Mouse (Mus musculus): ENCODE measurements around the gene Klhl15. TPM values are rescaled to one million over a fixed set of nuclear protein-coding genes. Genes with fewer than 3 reads are reported as not detected.
"Not testable (repeated sequence)": the region's sequence is repeated elsewhere in the genome, so short reads cannot be mapped to it uniquely, and the experiment has no call there.

Gene Klhl15
- 6.0 and 6.6 TPM in 2 replicates for polyA plus RNA-seq (2015; fragmentation: Nextera tagmentation; extraction: Ambion mirVana)

DNA sequence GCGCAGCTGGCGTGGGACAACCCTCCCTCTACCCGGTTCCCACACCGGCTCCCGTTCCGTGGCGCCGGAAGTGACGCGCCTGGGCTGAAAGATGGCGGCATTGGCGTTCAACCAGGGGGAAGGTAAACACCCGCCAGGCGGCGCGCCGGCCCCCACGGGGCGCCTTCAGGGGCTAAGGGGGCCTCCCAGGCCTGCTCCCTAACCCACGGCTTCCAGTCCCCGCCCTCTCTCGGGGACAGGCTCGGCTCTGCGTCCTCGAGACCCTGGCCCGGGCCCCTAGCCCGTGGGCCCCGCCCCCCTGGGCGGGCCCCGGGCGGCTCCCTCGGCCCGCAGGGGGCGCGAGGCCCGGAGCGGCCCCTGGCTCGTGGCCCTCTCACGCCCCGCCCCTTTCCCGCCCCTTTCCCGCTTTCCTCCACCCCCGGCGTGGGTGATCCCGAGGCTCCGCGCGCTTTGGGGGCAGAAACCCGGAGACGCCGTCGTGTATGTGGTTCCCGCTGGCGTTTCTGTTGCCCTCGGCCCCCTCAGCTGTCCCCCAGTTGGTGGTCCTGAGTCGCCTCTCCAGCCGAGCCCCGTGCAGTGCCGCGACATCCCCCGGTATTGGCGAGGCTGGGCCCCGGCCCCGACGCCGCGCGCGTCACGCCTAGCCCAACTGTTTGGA lies at the start of gene Klhl15:
Gene Klhl15 (plus strand): TSS at position 68 of the 658 bp plus-strand sequence.
- Histone ChIP-seq H3K27me3 (replicated peaks) (peaks cover 12% of the 10 kb centered on the region; the same call in 1 of the 2 replicates), H3K9me3 (no peaks in the 10 kb centered on the region), H3K4me2 (replicated peaks) (peak within 1 kb of the TSS; percentile 53), H3K9ac (peak within 1 kb of the TSS; percentile 63), H3K27ac (peak within 1 kb of the TSS; percentile 86), H3K36me3 (no peaks in the 10 kb centered on the region), H3K4me1 (replicated peaks) (no peaks in the 10 kb centered on the region), H3K4me3 (replicated peaks) (peak within 1 kb of the TSS; percentile 65)
- ATAC-seq: peak; percentile 97
- 9% methylated on average over 66 of the region's 70 CpGs for WGBS

DNA sequence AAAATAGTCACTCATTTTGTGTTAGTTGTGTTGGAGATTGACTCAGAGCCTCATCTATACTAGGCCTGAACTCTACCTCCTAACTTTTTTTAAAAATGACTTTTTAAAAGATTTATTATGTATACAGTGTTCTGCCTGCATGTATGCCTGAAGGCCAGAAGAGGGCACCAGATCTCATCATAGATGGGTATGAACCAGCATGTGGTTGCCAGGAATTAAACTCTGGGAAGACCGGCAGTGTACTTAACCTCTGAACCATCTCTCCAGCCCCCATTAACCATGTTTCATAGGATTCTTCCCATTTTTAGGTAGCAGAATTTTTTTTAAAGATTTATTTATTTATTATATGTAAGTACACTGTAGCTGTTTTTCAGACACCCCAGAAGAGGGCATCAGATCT lies 49.2 kb upstream of the Klhl15 start:
- Histone ChIP-seq H3K4me2 (replicated peaks) (no peak overlapping the region), H3K4me3 (replicated peaks) (no peak overlapping the region), H3K4me1 (replicated peaks) (no peaks in the 10 kb centered on the region), H3K9ac (no peak overlapping the region), H3K36me3 (no peaks in the 10 kb centered on the region), H3K27me3 (replicated peaks) (no peaks in the 10 kb centered on the region), H3K9me3 (no peaks in the 10 kb centered on the region), H3K27ac (no peak overlapping the region)
- WGBS: 39% methylated on average over 1 of the region's 1 CpGs
- ATAC-seq: no peak

DNA sequence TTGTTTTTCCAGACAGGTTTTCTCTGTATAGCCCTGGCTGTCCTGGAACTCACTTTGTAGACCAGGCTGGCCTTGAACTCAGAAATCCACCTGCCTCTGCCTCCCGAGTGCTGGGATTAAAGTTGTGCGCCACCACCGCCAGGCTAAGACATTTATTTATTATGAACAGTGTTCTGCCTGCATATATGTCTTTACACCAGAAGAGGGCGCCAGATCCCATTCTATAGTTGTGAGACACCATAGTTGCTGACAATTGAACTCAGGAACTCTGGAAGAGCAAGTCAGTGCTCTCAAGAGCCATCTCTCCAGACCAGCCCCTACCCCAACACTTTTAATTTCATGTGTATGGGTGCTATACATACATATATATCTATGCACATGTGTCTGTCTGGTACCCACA lies 40.5 kb upstream of the Klhl15 start:
- 70% methylated on average over 4 of the region's 4 CpGs for WGBS
- not testable (repeated sequence) for H3K27ac ChIP-seq; H3K36me3 ChIP-seq; H3K9ac ChIP-seq; H3K27me3 ChIP-seq (replicated peaks); ATAC-seq; H3K4me1 ChIP-seq (replicated peaks); H3K4me3 ChIP-seq (replicated peaks); H3K9me3 ChIP-seq; H3K4me2 ChIP-seq (replicated peaks)

GRCm38 (mm10) chrX:94197789-94198188 lies 36.6 kb upstream of the Klhl15 start:
- H3K9me3 ChIP-seq: no peaks in the 10 kb centered on the region
- H3K4me1 ChIP-seq (replicated peaks): no peaks in the 10 kb centered on the region
- no peak for ATAC-seq
- H3K4me3 ChIP-seq (replicated peaks): no peak overlapping the region
- peaks cover 6% of the 10 kb centered on the region for H3K36me3 ChIP-seq
- no peaks in the 10 kb centered on the region for H3K27me3 ChIP-seq (replicated peaks)
- 83% methylated on average over 5 of the region's 5 CpGs for WGBS
- no peak overlapping the region for H3K4me2 ChIP-seq (replicated peaks)
- H3K27ac ChIP-seq: no peak overlapping the region
- no peak overlapping the region for H3K9ac ChIP-seq

GRCm38 (mm10) chrX:94212264-94212596 lies 22.2 kb upstream of the Klhl15 start:
- peak overlapping the region; percentile 77 for H3K4me3 ChIP-seq (replicated peaks)
- peak; percentile 69 for ATAC-seq
- H3K36me3 ChIP-seq: no peaks in the 10 kb centered on the region
- peak overlapping the region; percentile 51 for H3K4me2 ChIP-seq (replicated peaks)
- peak overlapping the region; percentile 85 for H3K9ac ChIP-seq
- H3K27ac ChIP-seq: peak overlapping the region; percentile 80
- H3K27me3 ChIP-seq (replicated peaks): no peaks in the 10 kb centered on the region
- H3K4me1 ChIP-seq (replicated peaks): no peaks in the 10 kb centered on the region
- WGBS: 0% methylated on average over 12 of the region's 12 CpGs
- no peaks in the 10 kb centered on the region for H3K9me3 ChIP-seq

DNA sequence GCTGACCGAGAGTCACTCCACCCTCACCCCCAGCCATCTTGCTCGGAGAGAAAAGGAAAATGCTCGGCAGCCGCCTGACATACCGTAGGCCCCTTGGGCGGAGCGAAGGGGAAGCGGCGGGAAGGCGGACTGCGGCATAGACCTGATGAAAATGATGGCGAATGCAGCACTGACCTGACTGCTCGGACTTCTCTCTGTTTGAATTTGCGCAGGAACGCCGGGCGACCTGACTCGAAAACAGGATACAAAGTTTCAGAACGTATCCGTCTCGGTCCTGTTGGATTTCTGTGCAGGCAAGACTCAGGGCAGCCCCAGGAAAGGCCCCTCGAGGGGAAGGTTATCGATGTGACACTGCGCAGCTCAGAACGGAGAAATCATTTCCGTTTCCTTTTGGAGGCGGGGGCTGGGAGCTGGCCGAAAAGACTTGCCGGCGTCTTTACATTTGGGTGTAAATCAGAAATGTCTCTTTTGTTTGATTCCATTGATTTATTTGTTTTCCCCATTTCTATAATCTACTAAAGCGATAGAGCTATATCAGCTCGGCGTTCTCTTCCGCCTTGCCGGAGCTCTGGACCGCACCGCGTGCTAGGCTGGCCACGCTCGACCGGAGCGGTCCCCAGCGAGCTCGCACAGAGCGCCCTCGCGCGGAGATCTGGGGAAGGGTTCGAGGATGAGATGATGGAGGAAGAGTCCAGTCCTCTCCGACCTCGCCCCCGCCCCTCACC lies 21.6 kb upstream of the Klhl15 start, which contains the start of gene Eif2s3x:
Gene Eif2s3x (minus strand): TSS at position 266 of the 725 bp plus-strand sequence.
- H3K27me3 ChIP-seq (replicated peaks): no peaks in the 10 kb centered on the region
- H3K27ac ChIP-seq: peak within 1 kb of the TSS; percentile 80
- no peaks in the 10 kb centered on the region for H3K9me3 ChIP-seq
- ATAC-seq: peak; percentile 96
- H3K4me1 ChIP-seq (replicated peaks): no peaks in the 10 kb centered on the region
- peak within 1 kb of the TSS; percentile 65 for H3K4me2 ChIP-seq (replicated peaks)
- H3K4me3 ChIP-seq (replicated peaks): peak within 1 kb of the TSS; percentile 77
- WGBS: under 1% methylated on average over 52 of the region's 52 CpGs
- H3K9ac ChIP-seq: peak within 1 kb of the TSS; percentile 85
- H3K36me3 ChIP-seq: no peaks in the 10 kb centered on the region

DNA sequence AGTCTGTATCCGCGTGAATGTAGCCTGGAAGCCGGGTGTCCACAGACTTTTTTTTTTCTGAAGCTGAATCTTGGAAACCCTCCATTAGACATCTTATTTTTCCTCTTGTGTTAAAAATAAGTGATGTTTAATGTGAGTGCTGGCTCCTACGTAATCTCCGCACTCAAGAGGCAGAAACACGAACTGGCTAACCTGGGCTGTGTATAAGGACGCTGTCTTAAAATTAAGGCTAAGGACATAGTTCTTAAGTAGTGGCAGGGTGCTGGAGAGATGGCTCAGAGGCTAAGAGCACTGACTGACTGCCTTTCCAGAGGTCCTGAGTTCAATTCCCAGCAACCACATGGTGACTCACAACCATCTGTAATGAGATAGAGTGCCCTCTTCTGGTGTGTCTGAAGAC lies 21.0 kb upstream of the Klhl15 start:
- no peaks in the 10 kb centered on the region for H3K9me3 ChIP-seq
- peak overlapping the region; percentile 77 for H3K4me3 ChIP-seq (replicated peaks)
- ATAC-seq: no peak
- H3K4me2 ChIP-seq (replicated peaks): peak overlapping the region; percentile 65
- peak overlapping the region; percentile 80 for H3K27ac ChIP-seq
- H3K4me1 ChIP-seq (replicated peaks): no peaks in the 10 kb centered on the region
- no peaks in the 10 kb centered on the region for H3K27me3 ChIP-seq (replicated peaks)
- H3K9ac ChIP-seq: peak overlapping the region; percentile 14; the same call in 1 of the 2 replicates
- WGBS: 7% methylated on average over 7 of the region's 7 CpGs
- H3K36me3 ChIP-seq: no peaks in the 10 kb centered on the region

- Histone ChIP-seq H3K27ac (no peak overlapping the region), H3K27me3 (replicated peaks) (peaks cover 12% of the 10 kb centered on the region; the same call in 1 of the 2 replicates), H3K36me3 (no peaks in the 10 kb centered on the region), H3K9ac (no peak overlapping the region), H3K4me1 (replicated peaks) (no peaks in the 10 kb centered on the region), H3K4me3 (replicated peaks) (no peak overlapping the region), H3K4me2 (replicated peaks) (no peak overlapping the region), H3K9me3 (no peaks in the 10 kb centered on the region)
- 36% methylated on average over 5 of the region's 5 CpGs for WGBS
- no peak for ATAC-seq
Measured at GRCm38 (mm10) chrX:94233432-94233831, 967 bp upstream of the Klhl15 start.

- Histone ChIP-seq H3K27me3 (replicated peaks) (peaks cover 12% of the 10 kb centered on the region; the same call in 1 of the 2 replicates), H3K36me3 (no peaks in the 10 kb centered on the region), H3K9me3 (no peaks in the 10 kb centered on the region), H3K9ac (peak overlapping the region; percentile 63), H3K4me2 (replicated peaks) (peak overlapping the region; percentile 53), H3K4me1 (replicated peaks) (no peaks in the 10 kb centered on the region), H3K4me3 (replicated peaks) (peak overlapping the region; percentile 65), H3K27ac (peak overlapping the region; percentile 86)
- WGBS: 19% methylated on average over 25 of the region's 25 CpGs
- ATAC-seq: no peak
Measured at GRCm38 (mm10) chrX:94233936-94234531, 365 bp upstream of the Klhl15 start.

- H3K27me3 ChIP-seq (replicated peaks): peaks cover 12% of the 10 kb centered on the region; the same call in 1 of the 2 replicates
- H3K27ac ChIP-seq: peak overlapping the region; percentile 66
- H3K4me3 ChIP-seq (replicated peaks): peak overlapping the region; percentile 65
- no peaks in the 10 kb centered on the region for H3K36me3 ChIP-seq
- H3K9ac ChIP-seq: peak overlapping the region; percentile 63
- H3K4me2 ChIP-seq (replicated peaks): peak overlapping the region; percentile 53
- no peaks in the 10 kb centered on the region for H3K9me3 ChIP-seq
- no peak; the same call in 1 of the 2 replicates for ATAC-seq
- WGBS: 14% methylated on average over 35 of the region's 35 CpGs
- H3K4me1 ChIP-seq (replicated peaks): no peaks in the 10 kb centered on the region
Measured at GRCm38 (mm10) chrX:94235190-94235555, 774 bp downstream of the Klhl15 start.

GRCm38 (mm10) chrX:94235601-94236000 lies 1.2 kb downstream of the Klhl15 start:
- H3K9ac ChIP-seq: no peak overlapping the region
- H3K4me3 ChIP-seq (replicated peaks): peak overlapping the region; percentile 65
- 25% methylated on average over 12 of the region's 12 CpGs for WGBS
- no peaks in the 10 kb centered on the region for H3K36me3 ChIP-seq
- peak overlapping the region; percentile 53 for H3K4me2 ChIP-seq (replicated peaks)
- no peaks in the 10 kb centered on the region for H3K9me3 ChIP-seq
- peaks cover 12% of the 10 kb centered on the region; the same call in 1 of the 2 replicates for H3K27me3 ChIP-seq (replicated peaks)
- H3K4me1 ChIP-seq (replicated peaks): no peaks in the 10 kb centered on the region
- ATAC-seq: no peak
- no peak overlapping the region for H3K27ac ChIP-seq

- Histone ChIP-seq H3K27ac (no peak overlapping the region), H3K27me3 (replicated peaks) (0 out of 2 replicates have a peak, but pooled peaks cover 10% of the 10 kb centered on the region), H3K9me3 (no peaks in the 10 kb centered on the region), H3K4me3 (replicated peaks) (no peak overlapping the region), H3K4me2 (replicated peaks) (no peak overlapping the region), H3K9ac (no peak overlapping the region), H3K36me3 (no peaks in the 10 kb centered on the region), H3K4me1 (replicated peaks) (no peaks in the 10 kb centered on the region)
- WGBS: 14% methylated on average over 2 of the region's 2 CpGs
- no peak for ATAC-seq
Measured at GRCm38 (mm10) chrX:94288923-94289322, 54.5 kb downstream of the Klhl15 start.
